Mouse (Mus musculus): ENCODE results near the gene Abcd4. TPM values are rescaled to one million over a fixed set of nuclear protein-coding genes. Genes with fewer than 3 reads are reported as not detected.

Abcd4 gene
- polyA plus RNA-seq (2014; fragmentation: Nextera tagmentation; extraction: Ambion mirVana) = 8.5 and 9.7 TPM in 2 replicates

GRCm38 (mm10) chr12:84616977-84617630 lies at the start of gene Abcd4:
Gene Abcd4 (minus strand): TSS chr12:84617413.
- H3K4me2 ChIP-seq (ENCODE audit: low read length) = peak within 1 kb of the TSS; percentile 69
- peaks cover 0 to 4% of the 10 kb centered on the region in 2 experiments; a peak in 3 of 4 replicates for H3K4me1 ChIP-seq (ENCODE audit: control insufficient read depth in 2 of 2, insufficient read depth in 2 of 2, low read length in 2 of 2)
- H3K27me3 ChIP-seq (ENCODE audit: control insufficient read depth, insufficient read depth, low read length) = no peaks in the 10 kb centered on the region
- peak; percentile 96 for ATAC-seq (ENCODE audit: insufficient number of reproducible peaks, insufficient read depth, low FRiP score, low read depth)
- peak within 1 kb of the TSS; percentile 69 to 94 for H3K4me3 ChIP-seq (ENCODE audit: control insufficient read depth in 1 of 2, insufficient read depth in 1 of 2, low read depth in 1 of 2, low read length in 2 of 2)
- H3K36me3 ChIP-seq (ENCODE audit: control insufficient read depth, insufficient read depth, low read length) = 0 out of 2 replicates have a peak, but pooled peaks cover 3% of the 10 kb centered on the region
- peak within 1 kb of the TSS; percentile 85 for H3K9ac ChIP-seq (ENCODE audit: low read length)
- H3K9me3 ChIP-seq (ENCODE audit: control insufficient read depth, low read length) = no peaks in the 10 kb centered on the region
- peak within 1 kb of the TSS; percentile 19 to 52 for H3K27ac ChIP-seq (replicated peaks in 1 of 2; ENCODE audit: control insufficient read depth in 1 of 2, insufficient read depth in 1 of 2, low read depth in 2 of 2, low read length in 2 of 2)
- under 1% methylated on average over 34 of the region's 34 CpGs for WGBS

- Histone ChIP-seq H3K4me3 (ENCODE audit: control insufficient read depth in 1 of 2, insufficient read depth in 1 of 2, low read depth in 1 of 2, low read length in 2 of 2) (no peak overlapping the region), H3K36me3 (ENCODE audit: control insufficient read depth, insufficient read depth, low read length) (no peaks in the 10 kb centered on the region), H3K9ac (ENCODE audit: low read length) (no peak overlapping the region), H3K9me3 (ENCODE audit: control insufficient read depth, low read length) (no peaks in the 10 kb centered on the region), H3K4me2 (ENCODE audit: low read length) (no peak overlapping the region), H3K4me1 (ENCODE audit: control insufficient read depth in 2 of 2, insufficient read depth in 2 of 2, low read length in 2 of 2) (no peaks in the 10 kb centered on the region), H3K27me3 (ENCODE audit: control insufficient read depth, insufficient read depth, low read length) (peaks cover 6% of the 10 kb centered on the region; the same call in 1 of the 2 replicates), H3K27ac (replicated peaks in 1 of 2; ENCODE audit: control insufficient read depth in 1 of 2, insufficient read depth in 1 of 2, low read depth in 2 of 2, low read length in 2 of 2) (no peak overlapping the region)
- ATAC-seq (ENCODE audit: insufficient number of reproducible peaks, insufficient read depth, low FRiP score, low read depth) = no peak
- WGBS = 17% methylated on average over 3 of the region's 3 CpGs
Measured at GRCm38 (mm10) chr12:84653912-84654311, 36.7 kb upstream of the Abcd4 start.

GRCm38 (mm10) chr12:84650234-84650633 lies 33.0 kb upstream of the Abcd4 start:
- Histone ChIP-seq H3K4me2 (ENCODE audit: low read length) (no peak overlapping the region), H3K27me3 (ENCODE audit: control insufficient read depth, insufficient read depth, low read length) (peaks cover 6% of the 10 kb centered on the region; the same call in 1 of the 2 replicates), H3K9me3 (ENCODE audit: control insufficient read depth, low read length) (no peaks in the 10 kb centered on the region), H3K4me1 (ENCODE audit: control insufficient read depth in 2 of 2, insufficient read depth in 2 of 2, low read length in 2 of 2) (no peaks in the 10 kb centered on the region), H3K27ac (replicated peaks in 1 of 2; ENCODE audit: control insufficient read depth in 1 of 2, insufficient read depth in 1 of 2, low read depth in 2 of 2, low read length in 2 of 2) (no peak overlapping the region), H3K9ac (ENCODE audit: low read length) (no peak overlapping the region), H3K4me3 (ENCODE audit: control insufficient read depth in 1 of 2, insufficient read depth in 1 of 2, low read depth in 1 of 2, low read length in 2 of 2) (no peak overlapping the region), H3K36me3 (ENCODE audit: control insufficient read depth, insufficient read depth, low read length) (no peaks in the 10 kb centered on the region)
- ATAC-seq (ENCODE audit: insufficient number of reproducible peaks, insufficient read depth, low FRiP score, low read depth) = no peak
- WGBS = 81% methylated on average over 13 of the region's 13 CpGs

GRCm38 (mm10) chr12:84640654-84641053 lies 23.4 kb upstream of the Abcd4 start, which contains the start of gene Vrtn:
Gene Vrtn (plus strand): TSS chr12:84641019.
- ATAC-seq (ENCODE audit: insufficient number of reproducible peaks, insufficient read depth, low FRiP score, low read depth) = no peak
- Histone ChIP-seq H3K9me3 (ENCODE audit: control insufficient read depth, low read length) (no peaks in the 10 kb centered on the region), H3K36me3 (ENCODE audit: control insufficient read depth, insufficient read depth, low read length) (no peaks in the 10 kb centered on the region), H3K4me3 (ENCODE audit: control insufficient read depth in 1 of 2, insufficient read depth in 1 of 2, low read depth in 1 of 2, low read length in 2 of 2) (no peak within 1 kb of the TSS; a peak in 1 of 4 replicates), H3K4me1 (ENCODE audit: control insufficient read depth in 2 of 2, insufficient read depth in 2 of 2, low read length in 2 of 2) (0 out of 4 replicates have a peak, but pooled peaks cover 0 to 3% of the 10 kb centered on the region in 2 experiments), H3K4me2 (ENCODE audit: low read length) (no peak within 1 kb of the TSS), H3K9ac (ENCODE audit: low read length) (no peak within 1 kb of the TSS), H3K27me3 (ENCODE audit: control insufficient read depth, insufficient read depth, low read length) (peaks cover 48% of the 10 kb centered on the region), H3K27ac (replicated peaks in 1 of 2; ENCODE audit: control insufficient read depth in 1 of 2, insufficient read depth in 1 of 2, low read depth in 2 of 2, low read length in 2 of 2) (no peak within 1 kb of the TSS)
- 10% methylated on average over 9 of the region's 9 CpGs for WGBS

GRCm38 (mm10) chr12:84640253-84640652 lies 23.0 kb upstream of the Abcd4 start:
- no peak overlapping the region for H3K4me2 ChIP-seq (ENCODE audit: low read length)
- H3K4me1 ChIP-seq (ENCODE audit: control insufficient read depth in 2 of 2, insufficient read depth in 2 of 2, low read length in 2 of 2) = 0 out of 4 replicates have a peak, but pooled peaks cover 0 to 3% of the 10 kb centered on the region in 2 experiments
- H3K27ac ChIP-seq (replicated peaks in 1 of 2; ENCODE audit: control insufficient read depth in 1 of 2, insufficient read depth in 1 of 2, low read depth in 2 of 2, low read length in 2 of 2) = no peak overlapping the region
- peaks cover 48% of the 10 kb centered on the region for H3K27me3 ChIP-seq (ENCODE audit: control insufficient read depth, insufficient read depth, low read length)
- ATAC-seq (ENCODE audit: insufficient number of reproducible peaks, insufficient read depth, low FRiP score, low read depth) = no peak
- no peaks in the 10 kb centered on the region for H3K9me3 ChIP-seq (ENCODE audit: control insufficient read depth, low read length)
- H3K4me3 ChIP-seq (ENCODE audit: control insufficient read depth in 1 of 2, insufficient read depth in 1 of 2, low read depth in 1 of 2, low read length in 2 of 2) = no peak overlapping the region
- H3K36me3 ChIP-seq (ENCODE audit: control insufficient read depth, insufficient read depth, low read length) = no peaks in the 10 kb centered on the region
- no peak overlapping the region for H3K9ac ChIP-seq (ENCODE audit: low read length)
- WGBS = 15% methylated on average over 6 of the region's 6 CpGs

- 44% methylated on average over 3 of the region's 3 CpGs for WGBS
- H3K9me3 ChIP-seq (ENCODE audit: control insufficient read depth, low read length) = no peaks in the 10 kb centered on the region
- no peak for ATAC-seq (ENCODE audit: insufficient number of reproducible peaks, insufficient read depth, low FRiP score, low read depth)
Measured at GRCm38 (mm10) chr12:84631867-84632266, 14.7 kb upstream of the Abcd4 start.

GRCm38 (mm10) chr12:84625116-84625515 lies 7.9 kb upstream of the Abcd4 start:
- Histone ChIP-seq H3K9ac (ENCODE audit: low read length) (no peak overlapping the region), H3K4me3 (ENCODE audit: control insufficient read depth in 1 of 2, insufficient read depth in 1 of 2, low read depth in 1 of 2, low read length in 2 of 2) (no peak overlapping the region), H3K4me2 (ENCODE audit: low read length) (peak overlapping the region; percentile 37), H3K4me1 (ENCODE audit: control insufficient read depth in 2 of 2, insufficient read depth in 2 of 2, low read length in 2 of 2) (peaks cover 0 to 2% of the 10 kb centered on the region in 2 experiments; a peak in 1 of 4 replicates), H3K36me3 (ENCODE audit: control insufficient read depth, insufficient read depth, low read length) (no peaks in the 10 kb centered on the region), H3K27me3 (ENCODE audit: control insufficient read depth, insufficient read depth, low read length) (peaks cover 21% of the 10 kb centered on the region), H3K27ac (replicated peaks in 1 of 2; ENCODE audit: control insufficient read depth in 1 of 2, insufficient read depth in 1 of 2, low read depth in 2 of 2, low read length in 2 of 2) (no peak overlapping the region), H3K9me3 (ENCODE audit: control insufficient read depth, low read length) (no peaks in the 10 kb centered on the region)
- ATAC-seq (ENCODE audit: insufficient number of reproducible peaks, insufficient read depth, low FRiP score, low read depth) = no peak
- 6% methylated on average over 9 of the region's 9 CpGs for WGBS

More at GRCm38 (mm10) chr12:84631867-84632266, 14.7 kb upstream of the Abcd4 start:
- Histone ChIP-seq H3K36me3 (ENCODE audit: control insufficient read depth, insufficient read depth, low read length) (no peaks in the 10 kb centered on the region), H3K27ac (replicated peaks in 1 of 2; ENCODE audit: control insufficient read depth in 1 of 2, insufficient read depth in 1 of 2, low read depth in 2 of 2, low read length in 2 of 2) (no peak overlapping the region), H3K4me2 (ENCODE audit: low read length) (no peak overlapping the region), H3K4me3 (ENCODE audit: control insufficient read depth in 1 of 2, insufficient read depth in 1 of 2, low read depth in 1 of 2, low read length in 2 of 2) (no peak overlapping the region), H3K9ac (ENCODE audit: low read length) (no peak overlapping the region), H3K4me1 (ENCODE audit: control insufficient read depth in 2 of 2, insufficient read depth in 2 of 2, low read length in 2 of 2) (no peaks in the 10 kb centered on the region), H3K27me3 (ENCODE audit: control insufficient read depth, insufficient read depth, low read length) (no peaks in the 10 kb centered on the region)
